18 mouse cellular contexts compared by ENCODE assay signal in the genomic region with DNA sequence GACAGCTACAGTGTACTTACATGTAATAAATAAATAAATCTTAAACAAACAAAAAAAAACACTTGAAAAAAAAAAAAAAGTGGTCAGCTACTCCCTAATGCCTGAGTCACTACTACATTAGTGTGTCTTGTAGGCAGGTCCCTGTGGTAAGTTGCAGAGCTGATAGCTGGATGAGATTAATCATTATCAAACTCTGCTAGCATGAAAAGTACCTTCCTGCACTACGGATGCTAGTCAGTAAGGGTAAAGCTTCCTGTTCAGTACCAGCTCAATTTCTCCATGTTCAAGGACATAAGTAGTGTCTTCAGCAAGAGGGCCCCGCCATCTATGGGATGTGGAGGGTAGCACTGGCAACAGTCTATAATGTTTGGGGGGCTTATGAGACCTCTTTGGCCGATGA.
"Had no signal": no experiment of that assay in that cellular context is flagged by ENCODE, and none has a peak within 500 bp of the region (broad histone marks: within the 10 kb centered on the region; RNA-seq: fewer than 3 reads in every experiment).

No protein-coding gene starts in this region.

- H3K9me3 ChIP-seq: limb, embryonic 10.5 days; liver, embryonic 13.5 days; midbrain, embryonic 12.5 days; neural tube, embryonic 12.5 days had no signal

- H3K4me3 ChIP-seq: layer of hippocampus, adult 2 months; limb, embryonic 10.5 days; limb, embryonic 13.5 days; liver, embryonic 13.5 days; midbrain, embryonic 12.5 days; neural tube, embryonic 12.5 days; neural tube, embryonic 15.5 days had no signal

- H3K27ac ChIP-seq: layer of hippocampus, adult 2 months; limb, embryonic 10.5 days; limb, embryonic 13.5 days; liver, embryonic 13.5 days; midbrain, embryonic 12.5 days; neural tube, embryonic 12.5 days; neural tube, embryonic 15.5 days had no signal

- H3K4me1 ChIP-seq: liver, embryonic 13.5 days; midbrain, embryonic 12.5 days; neural tube, embryonic 12.5 days had no signal

- H3K4me2 ChIP-seq: limb, embryonic 13.5 days; liver, embryonic 13.5 days; midbrain, embryonic 12.5 days; neural tube, embryonic 12.5 days; neural tube, embryonic 15.5 days had no signal

- H3K27me3 ChIP-seq: limb, embryonic 13.5 days; liver, embryonic 13.5 days; midbrain, embryonic 12.5 days; neural tube, embryonic 12.5 days; neural tube, embryonic 15.5 days had no signal

- H3K9ac ChIP-seq: limb, embryonic 13.5 days; liver, embryonic 13.5 days; midbrain, embryonic 12.5 days; neural tube, embryonic 12.5 days; neural tube, embryonic 15.5 days had no signal

- DNase-seq: kidney, adult 11 months; kidney, adult 9 months; kidney, postnatal 25 days; layer of hippocampus, adult 9-11 months; liver, embryonic 13.5 days; lung, adult 2 months; lung, postnatal 14 days; lung, postnatal 4 days; retina, postnatal 1 day; thymus, adult 2 months; thymus, postnatal 14 days; thymus, postnatal 4 days had no signal
